Mouse (Mus musculus) neural tube, embryonic 12.5 days (tissue): ENCODE measurements around the gene Plod3. TPM values are rescaled to one million over a fixed set of nuclear protein-coding genes. Genes with fewer than 3 reads are reported as not detected.
"Not testable (repeated sequence)": the region's sequence is repeated elsewhere in the genome, so short reads cannot be mapped to it uniquely, and the experiment has no call there.

Source experiments
- ATAC-seq: fragments of 200-750 bp; cut with Nextera tagmentation; 2 replicates; pipeline ENCODE4 v1.8.0; 2017; ENCODE audit warnings: low read depth, mild to moderate bottlenecking, moderate TSS enrichment, moderate library complexity; ENCODE audit not compliant: low FRiP score
- H3K27ac ChIP-seq: fragments of 300-500 bp; sonication (generic); 2 replicates; pipeline ENCODE4 v1.5.1; 2016
- H3K27me3 ChIP-seq: fragments of 300-500 bp; sonication (generic); replicated peaks from 2 replicates; pipeline ENCODE4 v1.6.1; 2016; ENCODE audit warnings: mild to moderate bottlenecking
- H3K36me3 ChIP-seq: fragments of 300-500 bp; sonication (generic); 2 replicates; pipeline ENCODE4 v1.6.1; 2016; ENCODE audit warnings: mild to moderate bottlenecking
- H3K4me1 ChIP-seq: fragments of 300-500 bp; sonication (generic); 2 replicates; pipeline ENCODE4 v1.6.1; 2016
- H3K4me2 ChIP-seq: fragments of 300-500 bp; sonication (generic); replicated peaks from 2 replicates; pipeline ENCODE4 v1.6.1; 2016; ENCODE audit warnings: mild to moderate bottlenecking
- H3K4me3 ChIP-seq: fragments of 300-500 bp; sonication (generic); 2 replicates; pipeline ENCODE4 v1.5.1; 2016
- H3K9ac ChIP-seq: fragments of 300-500 bp; sonication (generic); 2 replicates; pipeline ENCODE4 v1.6.1; 2016; ENCODE audit warnings: mild to moderate bottlenecking
- H3K9me3 ChIP-seq: fragments of 300-500 bp; sonication (generic); 2 replicates; pipeline ENCODE4 v1.6.1; 2016; ENCODE audit warnings: mild to moderate bottlenecking
- WGBS: fragments of 180-500 bp; shearing (Covaris S2); methylation state at CpG from one replicate; pipeline ENCODE4 v1.1.7; 2016; 5-methylcytosine and 5-hydroxymethylcytosine counted together
- polyA plus RNA-seq: library from polyadenylated mRNA; unstranded; fragments of >200 nt; fragmentation: Nextera tagmentation; extraction: Ambion mirVana; gene quantifications from 2 replicates; pipeline ENCODE4 v1.2.1, GENCODE M21; 2016

The Plod3 gene
- 38.4 and 39.8 TPM in 2 replicates for polyA plus RNA-seq

- H3K4me2 ChIP-seq, result peak within 1 kb of the TSS; percentile 81
- peak within 1 kb of the TSS; percentile 83 for H3K27ac ChIP-seq
- peak within 1 kb of the TSS; percentile 89 for H3K9ac ChIP-seq
- peak; percentile 83 for ATAC-seq
- H3K27me3 ChIP-seq, result no peaks in the 10 kb centered on the region
- WGBS, result under 1% methylated on average over 26 of the region's 26 CpGs
- H3K9me3 ChIP-seq, result no peaks in the 10 kb centered on the region
- H3K36me3 ChIP-seq, result peaks cover 48% of the 10 kb centered on the region
- H3K4me1 ChIP-seq, result peaks cover 15% of the 10 kb centered on the region
- H3K4me3 ChIP-seq, result peak within 1 kb of the TSS; percentile 71
Observed at GRCm38 (mm10) chr5:136986695-136987137, at the start of gene Plod3. Plod3 (plus strand) TSS chr5:136987019.

GRCm38 (mm10) chr5:136937621-136938020 lies 49.2 kb upstream of the Plod3 start:
- no peaks in the 10 kb centered on the region for H3K36me3 ChIP-seq
- H3K9ac ChIP-seq, result no peak overlapping the region
- H3K4me2 ChIP-seq, result no peak overlapping the region
- no peak for ATAC-seq
- 93% methylated on average over 5 of the region's 5 CpGs for WGBS
- no peak overlapping the region for H3K27ac ChIP-seq
- no peak overlapping the region for H3K4me3 ChIP-seq
- H3K4me1 ChIP-seq, result no peaks in the 10 kb centered on the region
- no peaks in the 10 kb centered on the region for H3K27me3 ChIP-seq
- no peaks in the 10 kb centered on the region for H3K9me3 ChIP-seq

- 63% methylated on average over 7 of the region's 7 CpGs for WGBS
- Histone ChIP-seq H3K36me3 (no peaks in the 10 kb centered on the region), H3K9me3 (no peaks in the 10 kb centered on the region), H3K27me3 (no peaks in the 10 kb centered on the region), H3K27ac (no peak overlapping the region), H3K4me3 (no peak overlapping the region), H3K4me1 (no peaks in the 10 kb centered on the region), H3K4me2 (no peak overlapping the region), H3K9ac (no peak overlapping the region)
- no peak for ATAC-seq
Observed at GRCm38 (mm10) chr5:136939284-136939683, 47.5 kb upstream of the Plod3 start.

- ATAC-seq, H3K27me3 ChIP-seq, H3K27ac ChIP-seq, H3K4me2 ChIP-seq, H3K4me1 ChIP-seq, H3K36me3 ChIP-seq, H3K4me3 ChIP-seq, H3K9ac ChIP-seq, H3K9me3 ChIP-seq: not testable (repeated sequence)
- 85% methylated on average over 6 of the region's 6 CpGs for WGBS
Observed at GRCm38 (mm10) chr5:136940029-136940428, 46.8 kb upstream of the Plod3 start.

GRCm38 (mm10) chr5:136940845-136941560 lies 45.8 kb upstream of the Plod3 start:
- no peaks in the 10 kb centered on the region for H3K27me3 ChIP-seq
- no peak overlapping the region for H3K27ac ChIP-seq
- no peaks in the 10 kb centered on the region for H3K4me1 ChIP-seq
- no peak for ATAC-seq
- H3K4me2 ChIP-seq, result no peak overlapping the region
- no peak overlapping the region for H3K4me3 ChIP-seq
- no peaks in the 10 kb centered on the region for H3K36me3 ChIP-seq
- 86% methylated on average over 12 of the region's 12 CpGs for WGBS
- no peak overlapping the region for H3K9ac ChIP-seq
- H3K9me3 ChIP-seq, result no peaks in the 10 kb centered on the region

- no peaks in the 10 kb centered on the region for H3K36me3 ChIP-seq
- no peaks in the 10 kb centered on the region for H3K9me3 ChIP-seq
- H3K27ac ChIP-seq, result no peak overlapping the region
- H3K4me3 ChIP-seq, result no peak overlapping the region
- WGBS, result 87% methylated on average over 3 of the region's 3 CpGs
- no peak overlapping the region for H3K4me2 ChIP-seq
- H3K9ac ChIP-seq, result no peak overlapping the region
- ATAC-seq, result no peak
- H3K4me1 ChIP-seq, result no peaks in the 10 kb centered on the region
- no peaks in the 10 kb centered on the region for H3K27me3 ChIP-seq
Observed at GRCm38 (mm10) chr5:136942781-136943180, 44.0 kb upstream of the Plod3 start.

GRCm38 (mm10) chr5:136943382-136943781 lies 43.4 kb upstream of the Plod3 start:
- Histone ChIP-seq H3K36me3 (no peaks in the 10 kb centered on the region), H3K4me2 (no peak overlapping the region)
- WGBS, result 82% methylated on average over 2 of the region's 2 CpGs

GRCm38 (mm10) chr5:136945084-136945483 lies 41.7 kb upstream of the Plod3 start:
- no peaks in the 10 kb centered on the region for H3K36me3 ChIP-seq
- H3K9me3 ChIP-seq, result no peaks in the 10 kb centered on the region
- H3K4me1 ChIP-seq, result no peaks in the 10 kb centered on the region
- no peak for ATAC-seq
- no peak overlapping the region for H3K4me2 ChIP-seq
- H3K27me3 ChIP-seq, result no peaks in the 10 kb centered on the region
- WGBS, result 78% methylated on average over 12 of the region's 12 CpGs
- H3K9ac ChIP-seq, result no peak overlapping the region
- no peak overlapping the region for H3K27ac ChIP-seq
- no peak overlapping the region for H3K4me3 ChIP-seq

More at GRCm38 (mm10) chr5:136943382-136943781, 43.4 kb upstream of the Plod3 start:
- Histone ChIP-seq H3K4me3 (no peak overlapping the region), H3K4me1 (no peaks in the 10 kb centered on the region), H3K27ac (no peak overlapping the region), H3K9ac (no peak overlapping the region), H3K9me3 (no peaks in the 10 kb centered on the region), H3K27me3 (no peaks in the 10 kb centered on the region)
- ATAC-seq, result no peak

GRCm38 (mm10) chr5:136947874-136948273 lies 38.9 kb upstream of the Plod3 start:
- H3K36me3 ChIP-seq, result no peaks in the 10 kb centered on the region
- H3K4me2 ChIP-seq, result no peak overlapping the region
- no peak for ATAC-seq

GRCm38 (mm10) chr5:136949551-136950336 lies 37.1 kb upstream of the Plod3 start:
- WGBS, result 85% methylated on average over 14 of the region's 14 CpGs
- not testable (repeated sequence) for H3K9me3 ChIP-seq, H3K9ac ChIP-seq, H3K4me3 ChIP-seq, H3K27me3 ChIP-seq, H3K27ac ChIP-seq, ATAC-seq, H3K36me3 ChIP-seq, H3K4me2 ChIP-seq
- peaks cover 13% of the 10 kb centered on the region for H3K4me1 ChIP-seq

More at GRCm38 (mm10) chr5:136947874-136948273, 38.9 kb upstream of the Plod3 start:
- no peak overlapping the region for H3K27ac ChIP-seq
- 0 out of 2 replicates have a peak, but pooled peaks cover 4% of the 10 kb centered on the region for H3K4me1 ChIP-seq
- H3K9me3 ChIP-seq, result no peaks in the 10 kb centered on the region
- no peak overlapping the region for H3K4me3 ChIP-seq
- H3K9ac ChIP-seq, result no peak overlapping the region
- H3K27me3 ChIP-seq, result no peaks in the 10 kb centered on the region

- H3K4me3 ChIP-seq, result no peak overlapping the region
- no peak overlapping the region for H3K4me2 ChIP-seq
- no peaks in the 10 kb centered on the region for H3K27me3 ChIP-seq
- no peaks in the 10 kb centered on the region; the same call in 1 of the 2 replicates for H3K36me3 ChIP-seq
- ATAC-seq, result no peak
- H3K9ac ChIP-seq, result no peak overlapping the region
- 92% methylated on average over 6 of the region's 6 CpGs for WGBS
- H3K27ac ChIP-seq, result no peak overlapping the region
- peaks cover 20% of the 10 kb centered on the region for H3K4me1 ChIP-seq
- no peaks in the 10 kb centered on the region for H3K9me3 ChIP-seq
Observed at GRCm38 (mm10) chr5:136950521-136950920, 36.3 kb upstream of the Plod3 start.

- 85% methylated on average over 4 of the region's 4 CpGs for WGBS
- peaks cover 8% of the 10 kb centered on the region for H3K36me3 ChIP-seq
- no peaks in the 10 kb centered on the region for H3K27me3 ChIP-seq
- H3K27ac ChIP-seq, result no peak overlapping the region
- no peaks in the 10 kb centered on the region for H3K9me3 ChIP-seq
- peaks cover 22% of the 10 kb centered on the region for H3K4me1 ChIP-seq
- H3K9ac ChIP-seq, result no peak overlapping the region
- no peak overlapping the region for H3K4me3 ChIP-seq
- no peak overlapping the region for H3K4me2 ChIP-seq
- ATAC-seq, result no peak
Observed at GRCm38 (mm10) chr5:136952153-136952552, 34.7 kb upstream of the Plod3 start.
